Mouse (Mus musculus): ENCODE results near the gene Itpr1.
"Not testable (repeated sequence)": the region's sequence is repeated elsewhere in the genome, so short reads cannot be mapped to it uniquely, and the experiment has no call there.

Itpr1 gene

DNA sequence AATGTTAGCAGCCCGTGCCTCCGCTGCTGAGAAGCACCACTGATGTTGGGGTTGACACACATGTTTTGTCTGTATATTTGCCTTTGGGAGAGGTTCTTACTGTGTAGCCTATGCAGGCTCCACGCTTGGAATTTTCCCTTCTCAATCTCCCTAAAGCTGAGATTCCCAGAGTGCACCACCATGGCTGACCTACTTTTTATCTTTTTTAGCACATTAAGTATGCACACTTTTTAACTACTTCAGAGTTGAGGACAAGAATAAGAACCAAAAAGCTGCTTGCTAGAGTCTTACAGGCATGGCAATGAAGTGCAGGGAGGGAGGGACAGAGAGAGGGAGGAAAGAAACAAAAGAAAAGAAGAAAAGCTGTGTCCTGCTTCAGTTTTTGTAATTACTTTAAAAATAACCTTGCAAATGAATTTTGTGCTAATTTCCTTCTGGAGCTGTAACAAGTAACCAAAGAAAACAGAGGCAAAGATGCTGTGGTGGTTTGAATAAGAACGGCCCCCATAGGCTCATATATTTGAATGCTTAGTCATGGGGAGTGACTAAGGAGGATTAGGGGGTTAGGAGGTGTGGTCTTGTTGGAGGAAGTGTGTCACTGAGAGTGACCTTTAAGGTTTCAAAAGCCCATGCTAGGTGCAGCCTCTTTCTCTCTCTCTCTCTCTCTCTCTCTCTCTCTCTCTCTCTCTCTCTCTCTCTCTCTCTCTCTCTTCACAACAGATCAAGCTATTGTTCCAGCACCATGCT lies 344.9 kb downstream of the Itpr1 start:
- in situ Hi-C loops (cut with MboI; ENCODE audit: low pct_unique_long_range_greater_than_20kb in 1 of 2, low sequenced_read_pairs in 2 of 2, unreplicated experiment in 1 of 2), result no loop called here

DNA sequence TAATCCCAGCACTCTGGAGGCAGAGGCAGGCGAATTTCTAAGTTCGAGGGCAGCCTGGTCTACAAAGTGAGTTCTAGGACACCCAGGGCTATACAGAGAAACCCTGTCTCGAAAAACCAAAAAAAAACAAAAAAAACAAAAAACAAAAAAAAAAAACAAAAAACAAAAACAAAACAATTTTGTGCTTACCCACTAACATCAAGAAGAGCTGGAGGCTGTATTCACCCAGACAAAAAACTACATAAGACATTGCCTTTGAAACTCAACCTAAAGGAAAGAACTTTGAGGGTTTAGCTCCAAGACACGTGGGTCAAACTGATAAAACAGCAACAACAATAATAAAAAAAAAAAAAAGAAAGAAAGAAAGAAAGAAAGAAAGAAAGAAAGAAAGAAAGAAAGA lies 346.3 kb downstream of the Itpr1 start:
- in situ Hi-C loops (cut with MboI; ENCODE audit: low pct_unique_long_range_greater_than_20kb in 1 of 2, low sequenced_read_pairs in 2 of 2, unreplicated experiment in 1 of 2), result not testable (repeated sequence)

DNA sequence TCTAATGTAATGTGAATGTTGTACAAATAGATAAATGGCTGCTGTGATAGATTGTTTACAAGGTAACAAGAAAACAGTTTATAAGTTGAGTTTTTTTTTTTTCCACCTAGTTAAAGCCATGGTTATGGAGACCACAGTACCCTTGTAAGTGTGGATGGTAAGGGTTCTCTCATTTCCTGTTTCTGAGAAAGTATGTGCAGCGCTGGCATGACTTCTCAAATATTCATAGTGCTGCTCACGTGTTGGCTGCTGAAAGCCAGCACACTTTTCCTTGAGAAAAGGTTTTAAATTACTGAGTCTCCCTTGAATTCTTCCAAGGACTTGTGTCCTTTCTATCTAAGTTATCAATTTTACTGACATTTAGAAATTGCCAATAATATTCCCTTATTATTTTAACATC lies 350.1 kb downstream of the Itpr1 start:
- in situ Hi-C loops (cut with MboI; ENCODE audit: low pct_unique_long_range_greater_than_20kb in 1 of 2, low sequenced_read_pairs in 2 of 2, unreplicated experiment in 1 of 2), result no loop called here

DNA sequence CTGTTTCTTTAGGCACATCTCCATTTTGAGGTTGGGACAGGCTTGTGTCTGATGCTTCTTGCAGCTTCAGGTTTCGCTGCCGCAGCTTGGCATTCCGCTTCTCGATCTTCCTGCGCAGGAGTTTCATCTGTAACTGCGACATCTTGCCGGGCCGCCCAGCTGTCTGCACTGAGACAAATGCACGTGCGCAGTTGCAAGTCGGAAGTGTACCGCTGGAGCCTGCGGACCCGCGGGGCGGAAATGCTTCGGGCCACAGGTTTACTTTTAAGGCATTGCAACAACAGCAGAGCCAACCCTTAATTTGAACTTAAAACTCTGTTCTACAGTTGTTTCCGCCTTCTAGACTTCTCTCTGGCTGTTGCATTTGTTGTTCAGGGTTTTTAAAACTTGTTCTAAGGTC lies 352.6 kb downstream of the Itpr1 start:
- in situ Hi-C loops (cut with MboI; ENCODE audit: low pct_unique_long_range_greater_than_20kb in 1 of 2, low sequenced_read_pairs in 2 of 2, unreplicated experiment in 1 of 2), result not testable (repeated sequence)

DNA sequence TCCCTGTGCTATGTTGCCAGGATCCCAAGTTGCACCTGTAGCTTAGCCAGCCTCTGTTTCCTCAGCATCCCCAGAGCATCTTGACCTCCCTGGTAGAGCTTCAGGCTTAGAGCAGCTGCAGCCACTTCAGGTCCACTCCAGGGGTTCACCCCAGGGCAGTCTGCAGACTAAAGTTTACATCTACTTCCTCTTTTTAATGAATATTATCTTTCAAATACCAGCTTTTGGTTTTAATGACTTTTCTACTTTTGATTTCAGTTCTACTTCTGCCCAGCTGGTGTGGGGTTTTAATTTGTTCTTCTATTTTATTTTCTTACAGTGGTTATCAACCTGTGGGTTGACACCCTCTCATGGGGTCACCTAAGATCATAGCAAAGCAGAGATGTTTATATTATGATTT lies 353.7 kb downstream of the Itpr1 start:
- in situ Hi-C loops (cut with MboI; ENCODE audit: low pct_unique_long_range_greater_than_20kb in 1 of 2, low sequenced_read_pairs in 2 of 2, unreplicated experiment in 1 of 2), result no loop called here

DNA sequence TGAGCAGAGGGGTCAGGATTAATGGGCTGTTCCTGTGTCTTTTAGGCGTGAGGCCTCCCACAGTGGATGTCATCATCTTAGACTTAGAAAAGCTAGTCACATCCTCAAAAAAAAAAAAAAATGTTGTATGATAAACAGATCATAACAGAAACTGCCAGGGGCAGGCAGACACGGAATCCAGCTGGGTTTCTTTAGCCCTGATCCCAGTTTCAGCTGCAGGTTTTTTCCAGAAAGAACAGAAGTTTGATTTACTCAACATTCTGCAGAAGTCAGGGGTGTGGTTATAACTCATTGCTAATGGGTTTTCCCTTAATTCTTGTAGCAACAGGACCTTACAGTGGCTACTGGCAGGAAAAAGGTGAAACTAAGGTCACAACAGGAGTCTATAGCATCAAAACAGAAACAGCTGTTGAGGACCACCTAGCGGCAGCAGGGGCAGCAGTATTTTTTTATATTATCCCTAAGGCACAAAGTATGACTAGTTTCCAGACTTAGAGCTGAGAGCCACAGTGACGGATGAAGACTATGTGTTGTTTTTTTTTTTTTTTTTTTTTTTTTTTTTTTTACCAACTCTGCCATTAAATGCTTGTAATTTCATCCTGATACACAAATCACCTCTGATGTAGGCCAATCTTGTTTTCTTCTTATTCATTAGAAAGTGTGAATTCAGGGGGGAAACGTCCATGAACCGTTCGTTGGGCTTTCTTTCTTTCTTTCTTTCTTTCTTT lies 356.7 kb downstream of the Itpr1 start:
- in situ Hi-C loops (cut with MboI; ENCODE audit: low pct_unique_long_range_greater_than_20kb in 1 of 2, low sequenced_read_pairs in 2 of 2, unreplicated experiment in 1 of 2), result no loop called here

DNA sequence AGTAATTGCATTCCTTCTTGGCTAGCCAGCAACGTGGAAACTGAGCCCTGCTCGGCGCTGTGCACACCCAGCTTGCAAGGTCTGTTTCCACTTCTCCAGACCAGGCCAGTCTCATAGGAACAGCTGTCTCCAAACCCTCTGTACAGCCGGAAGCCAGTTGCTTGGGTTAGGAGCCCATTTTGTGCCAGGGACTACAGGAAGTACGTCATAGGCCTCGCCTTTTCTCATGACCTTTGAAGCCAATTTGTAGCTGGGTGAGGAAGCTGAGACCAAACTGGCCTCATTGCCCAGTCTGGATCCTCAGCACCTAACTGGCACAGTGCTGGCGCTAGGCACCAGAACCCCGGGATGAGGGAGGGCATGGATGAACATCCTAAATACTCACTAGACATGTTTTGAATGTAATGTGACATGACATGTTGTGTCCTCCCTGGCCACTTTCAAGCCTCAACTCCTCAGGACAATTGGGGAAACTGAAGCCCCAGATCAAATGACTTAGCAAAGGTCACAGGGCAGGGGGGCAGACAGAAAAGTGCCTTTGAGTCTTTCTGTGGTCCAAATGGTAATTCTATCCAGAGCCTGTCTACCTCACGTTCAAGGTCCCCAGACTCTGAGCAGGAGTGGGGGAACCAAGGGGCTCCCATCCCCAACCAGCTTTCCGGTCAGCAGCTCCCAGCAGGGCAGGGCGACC lies 357.6 kb downstream of the Itpr1 start:
- in situ Hi-C loops (cut with MboI; ENCODE audit: low pct_unique_long_range_greater_than_20kb in 1 of 2, low sequenced_read_pairs in 2 of 2, unreplicated experiment in 1 of 2), result no loop called here

DNA sequence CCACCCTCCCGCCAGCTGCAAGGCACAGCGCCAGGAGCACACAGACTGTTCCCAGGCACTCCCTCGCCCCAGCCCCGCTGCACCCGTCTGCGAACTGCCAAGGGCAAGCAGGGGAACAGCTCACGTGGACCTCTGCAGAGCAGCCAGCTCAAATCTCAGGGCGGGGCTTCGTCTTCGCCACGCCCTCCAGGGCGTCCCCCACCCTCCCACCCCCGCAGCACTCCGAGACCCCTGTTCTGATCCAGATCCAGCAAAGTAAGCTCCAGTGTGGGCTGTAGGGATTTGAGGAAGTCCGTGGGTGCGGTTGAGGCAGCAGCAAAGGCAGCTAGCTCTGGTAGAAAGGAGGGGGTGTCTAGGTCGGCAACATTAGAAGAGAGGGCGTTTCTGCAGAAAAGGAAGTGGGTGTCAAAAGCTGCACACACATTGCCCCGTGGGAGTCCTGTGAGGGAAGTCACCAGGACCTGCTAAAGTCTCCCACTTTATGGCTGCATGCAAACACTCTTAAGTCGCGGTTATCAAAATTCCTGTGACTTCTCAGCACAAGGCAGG lies 358.2 kb downstream of the Itpr1 start:
- in situ Hi-C loops (cut with MboI; ENCODE audit: low pct_unique_long_range_greater_than_20kb in 1 of 2, low sequenced_read_pairs in 2 of 2, unreplicated experiment in 1 of 2), result no loop called here

DNA sequence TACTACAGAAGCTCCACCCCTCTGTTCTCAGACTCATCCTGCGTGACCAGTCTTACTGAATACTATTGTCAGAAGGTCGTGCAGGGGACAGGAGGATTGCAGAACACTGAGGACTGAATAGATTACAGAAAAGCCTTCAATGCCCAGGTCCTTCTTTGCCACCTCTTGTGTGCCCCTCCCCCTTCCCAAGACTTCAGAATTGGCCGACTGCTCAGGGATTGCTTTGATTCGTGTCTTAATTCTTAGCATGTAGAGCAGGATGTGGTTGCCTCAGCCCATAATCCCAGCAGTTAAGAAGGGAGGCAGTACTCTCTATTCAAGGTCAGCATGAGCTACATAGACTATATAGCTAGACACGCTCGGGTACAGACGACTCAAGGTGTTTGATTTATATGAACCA lies 359.8 kb downstream of the Itpr1 start:
- in situ Hi-C loops (cut with MboI; ENCODE audit: low pct_unique_long_range_greater_than_20kb in 1 of 2, low sequenced_read_pairs in 2 of 2, unreplicated experiment in 1 of 2), result no loop called here

DNA sequence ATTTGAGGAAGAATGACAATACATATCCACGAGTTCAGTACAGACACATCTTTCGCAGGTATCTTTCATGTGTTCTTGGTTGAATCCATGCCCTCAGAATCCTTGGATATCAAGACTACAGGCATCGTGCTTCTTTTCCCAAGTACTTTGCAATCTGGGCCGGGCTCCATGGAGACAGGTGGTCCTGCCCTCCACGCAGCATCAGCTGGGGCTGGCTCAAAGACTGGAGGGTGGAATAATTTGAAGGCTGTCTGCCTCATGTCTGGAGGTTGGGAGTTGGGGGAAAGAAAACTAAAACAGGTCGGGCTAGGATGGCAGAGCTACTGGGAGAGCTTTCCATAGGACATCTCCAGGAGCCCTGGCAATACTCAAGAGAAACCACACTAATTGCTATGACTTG lies 364.2 kb downstream of the Itpr1 start:
- in situ Hi-C loops (cut with MboI; ENCODE audit: low pct_unique_long_range_greater_than_20kb in 1 of 2, low sequenced_read_pairs in 2 of 2, unreplicated experiment in 1 of 2), result no loop called here

DNA sequence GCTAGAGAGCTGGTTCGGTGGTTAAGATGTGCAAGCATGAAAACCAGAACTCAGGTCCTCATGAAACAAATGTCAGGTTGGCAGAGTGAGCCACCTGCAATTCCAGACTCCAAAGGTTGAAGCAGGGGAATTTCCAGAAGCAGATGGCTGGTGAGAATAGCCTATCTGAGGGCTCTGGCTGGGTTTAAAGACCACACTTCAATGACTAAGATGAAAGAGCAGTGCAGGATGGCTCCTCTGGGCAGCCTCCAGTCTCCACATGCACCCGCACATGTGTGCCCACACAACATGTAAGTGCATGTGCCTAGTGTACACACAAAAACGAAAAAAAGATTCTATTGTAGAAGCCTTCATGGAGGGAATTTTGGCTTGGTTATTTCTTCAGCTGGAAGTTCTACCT lies 375.5 kb downstream of the Itpr1 start:
- in situ Hi-C loops (cut with MboI; ENCODE audit: low pct_unique_long_range_greater_than_20kb in 1 of 2, low sequenced_read_pairs in 2 of 2, unreplicated experiment in 1 of 2), result no loop called here

DNA sequence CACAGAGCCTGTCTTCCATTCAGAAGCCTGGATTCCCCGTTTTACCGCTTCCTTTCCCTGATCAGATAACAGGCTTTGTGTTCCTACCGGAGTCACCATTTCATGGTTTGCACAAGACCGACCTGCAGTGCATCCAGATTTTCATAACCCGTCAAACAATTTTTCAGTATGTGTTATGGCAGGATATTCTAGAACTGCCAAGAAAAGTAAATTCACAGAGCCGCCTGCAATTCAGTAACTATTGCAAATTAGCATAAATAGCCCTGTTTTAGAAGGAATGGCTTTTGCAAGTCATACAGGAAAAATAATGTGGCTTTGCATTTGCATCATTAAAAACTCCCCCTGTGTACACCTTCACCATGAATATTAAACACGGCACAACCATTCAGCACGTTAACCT lies 379.3 kb downstream of the Itpr1 start:
- in situ Hi-C loops (cut with MboI; ENCODE audit: low pct_unique_long_range_greater_than_20kb in 1 of 2, low sequenced_read_pairs in 2 of 2, unreplicated experiment in 1 of 2), result no loop called here

DNA sequence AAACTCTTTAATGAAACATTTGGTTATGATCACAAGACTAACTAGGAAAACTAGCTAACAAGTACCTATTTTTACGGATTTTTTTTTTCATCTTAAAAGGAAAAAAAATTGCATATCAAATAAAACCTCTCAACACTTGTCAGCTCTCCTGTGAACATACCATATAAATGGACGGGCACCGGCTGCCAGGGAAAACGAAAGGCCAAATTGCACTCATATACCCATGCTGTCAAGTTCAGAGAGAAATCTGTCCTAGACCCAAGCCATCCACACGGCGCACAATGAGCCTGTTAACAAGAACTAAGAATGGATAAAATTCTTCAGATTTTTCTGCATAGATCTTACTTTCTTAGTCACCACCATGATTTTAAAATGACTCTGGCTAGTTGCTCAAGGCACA lies 379.7 kb downstream of the Itpr1 start:
- in situ Hi-C loops (cut with MboI; ENCODE audit: low pct_unique_long_range_greater_than_20kb in 1 of 2, low sequenced_read_pairs in 2 of 2, unreplicated experiment in 1 of 2), result no loop called here

DNA sequence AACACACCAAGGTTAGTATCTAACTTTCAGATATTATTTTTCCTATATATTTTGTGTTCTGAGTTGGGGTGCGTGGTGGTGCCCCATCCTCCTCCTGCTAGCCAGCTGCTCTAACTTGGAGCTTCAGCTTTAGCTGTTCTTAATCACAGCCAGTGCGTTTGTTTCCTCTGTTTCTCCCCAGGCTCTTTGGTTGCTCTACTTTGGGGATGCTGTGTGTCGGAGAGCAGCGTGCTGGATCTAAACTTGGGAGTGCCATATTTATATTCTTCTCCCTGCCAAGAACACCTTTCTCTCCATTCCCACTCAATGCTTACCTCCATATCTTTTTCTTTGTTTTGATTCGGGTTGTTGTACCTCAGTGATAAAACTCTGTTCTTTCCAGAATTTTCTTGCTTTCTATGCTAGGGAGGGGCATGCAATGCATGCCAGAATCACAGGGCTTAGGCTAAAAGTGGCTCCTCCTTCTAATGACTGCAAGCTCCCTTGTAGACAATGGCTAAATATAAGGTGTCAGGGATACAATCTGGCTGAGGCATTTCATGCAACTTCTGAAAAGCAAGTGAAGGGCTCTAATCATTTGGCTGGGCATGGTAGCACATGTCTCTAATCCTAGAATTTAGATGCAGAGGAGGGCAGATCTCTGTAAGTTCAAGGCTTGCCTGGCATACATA lies 381.4 kb downstream of the Itpr1 start:
- in situ Hi-C loops (cut with MboI; ENCODE audit: low pct_unique_long_range_greater_than_20kb in 1 of 2, low sequenced_read_pairs in 2 of 2, unreplicated experiment in 1 of 2), result no loop called here

DNA sequence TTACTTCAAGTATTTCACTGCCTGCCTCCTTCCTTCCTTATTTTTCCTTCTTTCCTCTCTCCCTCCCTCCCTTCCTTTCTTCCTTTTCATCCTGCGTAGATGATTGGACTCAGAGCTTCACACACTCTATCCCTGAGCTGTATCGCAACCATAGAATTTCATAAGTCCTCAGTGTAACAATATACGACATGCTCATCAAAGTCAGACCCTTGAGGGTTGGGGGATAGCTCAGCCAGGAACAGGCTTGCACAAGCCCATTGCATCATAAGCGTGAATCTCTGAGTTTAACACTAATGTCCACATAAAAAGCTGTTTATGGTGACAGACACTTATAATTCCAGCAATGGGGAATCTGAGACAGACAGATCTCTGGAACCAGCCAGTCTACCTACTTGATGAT lies 385.8 kb downstream of the Itpr1 start:
- in situ Hi-C loops (cut with MboI; ENCODE audit: low pct_unique_long_range_greater_than_20kb in 1 of 2, low sequenced_read_pairs in 2 of 2, unreplicated experiment in 1 of 2), result no loop called here

DNA sequence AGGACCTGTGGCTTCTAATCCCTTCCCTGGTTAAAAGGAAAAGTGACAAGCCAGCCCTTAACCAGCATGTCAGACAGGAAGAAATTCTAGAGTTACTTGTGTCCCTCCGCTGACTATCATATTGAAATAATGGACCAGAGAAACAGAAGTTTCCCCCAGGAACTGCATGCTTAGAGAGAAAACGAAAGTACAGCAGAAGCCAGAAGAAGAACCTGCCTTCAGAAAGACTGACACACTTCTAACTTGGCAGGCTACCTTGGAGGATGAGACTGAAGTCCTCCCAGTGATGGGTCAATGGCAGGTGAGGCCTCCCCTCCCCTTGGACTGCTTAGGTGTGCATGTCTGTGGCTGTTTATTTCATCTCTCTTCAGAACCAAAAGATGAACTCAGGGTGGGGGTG lies 386.4 kb downstream of the Itpr1 start:
- in situ Hi-C loops (cut with MboI; ENCODE audit: low pct_unique_long_range_greater_than_20kb in 1 of 2, low sequenced_read_pairs in 2 of 2, unreplicated experiment in 1 of 2), result no loop called here

Data from mouse embryonic stem cell (cell line).